Mouse (Mus musculus): ENCODE data around the gene Ak4.

The Ak4 gene

GRCm38 (mm10) chr4:101458341-101458740 is 39.3 kb downstream of the Ak4 start:
- DNase-seq (ENCODE audit: low read depth, low spot score) = peak; percentile 77

- no peak for DNase-seq (ENCODE audit: low read depth, low spot score)
These were observed 40.3 kb downstream of the Ak4 start for GRCm38 (mm10) chr4:101459358-101459757.

GRCm38 (mm10) chr4:101460114-101460513 is 41.0 kb downstream of the Ak4 start:
- DNase-seq (ENCODE audit: low read depth, low spot score) = no peak

GRCm38 (mm10) chr4:101462065-101462464 is 43.0 kb downstream of the Ak4 start:
- no peak for DNase-seq (ENCODE audit: low read depth, low spot score)

- DNase-seq (ENCODE audit: low read depth, low spot score) = no peak
These were observed 47.2 kb downstream of the Ak4 start for GRCm38 (mm10) chr4:101466264-101466663.

- DNase-seq (ENCODE audit: low read depth, low spot score) = no peak
These were observed 50.2 kb downstream of the Ak4 start for GRCm38 (mm10) chr4:101469242-101469641.

GRCm38 (mm10) chr4:101470543-101470942 is 51.5 kb downstream of the Ak4 start:
- DNase-seq (ENCODE audit: low read depth, low spot score) = peak; percentile 35

GRCm38 (mm10) chr4:101472767-101473166 is 53.7 kb downstream of the Ak4 start:
- DNase-seq (ENCODE audit: low read depth, low spot score) = peak; percentile 62

GRCm38 (mm10) chr4:101490320-101490917 is 71.3 kb downstream of the Ak4 start:
- DNase-seq (ENCODE audit: low read depth, low spot score) = no peak

GRCm38 (mm10) chr4:101491704-101492103 is 72.6 kb downstream of the Ak4 start:
- DNase-seq (ENCODE audit: low read depth, low spot score) = no peak

- DNase-seq (ENCODE audit: low read depth, low spot score) = no peak
These were observed 74.6 kb downstream of the Ak4 start for GRCm38 (mm10) chr4:101493611-101494197.

- no peak for DNase-seq (ENCODE audit: low read depth, low spot score)
These were observed 77.1 kb downstream of the Ak4 start for GRCm38 (mm10) chr4:101496188-101496533.

GRCm38 (mm10) chr4:101496534-101497237 is 77.6 kb downstream of the Ak4 start, which contains the start of gene Dnajc6:
Dnajc6 (plus strand) TSS chr4:101496648.
- DNase-seq (ENCODE audit: low read depth, low spot score) = no peak

GRCm38 (mm10) chr4:101497336-101497735 is 78.3 kb downstream of the Ak4 start:
- DNase-seq (ENCODE audit: low read depth, low spot score) = no peak

GRCm38 (mm10) chr4:101504470-101505007 is 85.5 kb downstream of the Ak4 start:
- DNase-seq (ENCODE audit: low read depth, low spot score) = no peak

GRCm38 (mm10) chr4:101505966-101506365 is 86.9 kb downstream of the Ak4 start:
- no peak for DNase-seq (ENCODE audit: low read depth, low spot score)

GRCm38 (mm10) chr4:101506372-101506771 is 87.3 kb downstream of the Ak4 start:
- no peak for DNase-seq (ENCODE audit: low read depth, low spot score)

GRCm38 (mm10) chr4:101507571-101508422 is 88.7 kb downstream of the Ak4 start:
- no peak for DNase-seq (ENCODE audit: low read depth, low spot score)

- DNase-seq (ENCODE audit: low read depth, low spot score) = no peak
These were observed 89.4 kb downstream of the Ak4 start for GRCm38 (mm10) chr4:101508431-101508830.

- no peak for DNase-seq (ENCODE audit: low read depth, low spot score)
These were observed 89.9 kb downstream of the Ak4 start for GRCm38 (mm10) chr4:101508851-101509577.

Data from 3T3-L1 (cell line).